Mouse (Mus musculus) midbrain, embryonic 11.5 days (tissue): Measurements from ENCODE around the gene Zbtb20. TPM values are rescaled to one million over a fixed set of nuclear protein-coding genes. Genes with fewer than 3 reads are reported as not detected.

Experiments
- ATAC-seq: fragments of 200-750 bp; cut with Nextera tagmentation; 2 replicates; pipeline ENCODE4 v1.8.0; 2017; ENCODE audit warnings: moderate TSS enrichment, moderate library complexity; ENCODE audit not compliant: low FRiP score
- DNase-seq: peaks from one replicate; pipeline ENCODE4 v3.0.0; 2015; ENCODE audit warnings: low spot score; ENCODE audit errors: missing footprints
- H3K27ac ChIP-seq: fragments of 300-500 bp; sonication (generic); 2 replicates; pipeline ENCODE4 v1.5.1; 2014; ENCODE audit warnings: low read depth, low read length
- H3K27me3 ChIP-seq: fragments of 300-500 bp; sonication (generic); 2 replicates; pipeline ENCODE4 v1.6.1; 2014; ENCODE audit warnings: mild to moderate bottlenecking, low read length, moderate library complexity, mixed read lengths; ENCODE audit not compliant: control insufficient read depth, insufficient read depth
- H3K36me3 ChIP-seq: fragments of 300-500 bp; sonication (generic); 2 replicates; pipeline ENCODE4 v1.6.1; 2014; ENCODE audit warnings: mild to moderate bottlenecking, low read length, moderate library complexity, mixed read lengths; ENCODE audit not compliant: control insufficient read depth, insufficient read depth
- H3K4me1 ChIP-seq: fragments of 300-500 bp; sonication (generic); 2 replicates; pipeline ENCODE4 v1.6.1; 2014; ENCODE audit warnings: low read length; ENCODE audit not compliant: control insufficient read depth, insufficient read depth
- H3K4me2 ChIP-seq: fragments of 300-500 bp; sonication (generic); 2 replicates; pipeline ENCODE4 v1.6.1; 2014; ENCODE audit warnings: mild to moderate bottlenecking, moderate library complexity
- H3K4me3 ChIP-seq: fragments of 300-500 bp; sonication (generic); 2 replicates; pipeline ENCODE4 v1.5.1; 2014; ENCODE audit warnings: low read depth, low read length
- H3K9ac ChIP-seq: fragments of 300-500 bp; sonication (generic); 2 replicates; pipeline ENCODE4 v1.6.1; 2014; ENCODE audit warnings: low read length
- H3K9me3 ChIP-seq: fragments of 300-500 bp; sonication (generic); 2 replicates; pipeline ENCODE4 v1.6.1; 2016; ENCODE audit warnings: low read length; ENCODE audit not compliant: control insufficient read depth
- WGBS: fragments of 180-500 bp; shearing (Covaris S2); extraction: QIAGEN DNeasy Blood & Tissue Kit; methylation state at CpG from one replicate; pipeline ENCODE4 v1.1.7; 2014; 5-methylcytosine and 5-hydroxymethylcytosine counted together
- polyA plus RNA-seq: library from polyadenylated mRNA; unstranded; fragments of >200 nt; fragmentation: Nextera tagmentation; extraction: Ambion mirVana; gene quantifications from 2 replicates; pipeline ENCODE4 v1.2.1, GENCODE M21; 2014

Gene Zbtb20
- polyA plus RNA-seq, 1 experiment from 2014 or later: 45.6 TPM

- Histone ChIP-seq H3K9me3 (no peaks in the 10 kb centered on the region), H3K4me2 (no peak overlapping the region), H3K4me1 (no peaks in the 10 kb centered on the region), H3K27me3 (no peaks in the 10 kb centered on the region), H3K4me3 (no peak overlapping the region), H3K27ac (no peak overlapping the region), H3K36me3 (no peaks in the 10 kb centered on the region), H3K9ac (no peak overlapping the region)
- 81% methylated on average over 8 of the region's 8 CpGs for WGBS
- ATAC-seq: no peak
- DNase-seq: no peak
Observed at GRCm38 (mm10) chr16:43456446-43457172, 580.9 kb downstream of the Zbtb20 start.

GRCm38 (mm10) chr16:43457814-43458213 lies 582.1 kb downstream of the Zbtb20 start:
- no peak overlapping the region for H3K4me2 ChIP-seq
- WGBS: 90% methylated on average over 8 of the region's 8 CpGs
- peaks cover 4% of the 10 kb centered on the region for H3K4me1 ChIP-seq
- no peak overlapping the region for H3K27ac ChIP-seq
- H3K36me3 ChIP-seq: no peaks in the 10 kb centered on the region
- ATAC-seq (no peak), DNase-seq (no peak)
- no peaks in the 10 kb centered on the region for H3K9me3 ChIP-seq
- H3K9ac ChIP-seq: no peak overlapping the region
- H3K27me3 ChIP-seq: no peaks in the 10 kb centered on the region
- H3K4me3 ChIP-seq: no peak overlapping the region

- Histone ChIP-seq H3K4me1 (peaks cover 10% of the 10 kb centered on the region), H3K27me3 (no peaks in the 10 kb centered on the region), H3K9me3 (no peaks in the 10 kb centered on the region), H3K4me2 (no peak overlapping the region), H3K4me3 (no peak overlapping the region), H3K9ac (no peak overlapping the region), H3K27ac (no peak overlapping the region), H3K36me3 (no peaks in the 10 kb centered on the region)
- WGBS: 77% methylated on average over 7 of the region's 7 CpGs
- no peak for DNase-seq
- ATAC-seq: no peak
Observed at GRCm38 (mm10) chr16:43458726-43459223, 583.1 kb downstream of the Zbtb20 start.

- Histone ChIP-seq H3K36me3 (no peaks in the 10 kb centered on the region), H3K9me3 (no peaks in the 10 kb centered on the region), H3K4me1 (peaks cover 16% of the 10 kb centered on the region), H3K27ac (no peak overlapping the region), H3K4me2 (no peak overlapping the region), H3K9ac (no peak overlapping the region), H3K27me3 (no peaks in the 10 kb centered on the region), H3K4me3 (no peak overlapping the region)
- WGBS: 85% methylated on average over 3 of the region's 3 CpGs
- no peak for DNase-seq
- no peak for ATAC-seq
Observed at GRCm38 (mm10) chr16:43461745-43462378, 586.2 kb downstream of the Zbtb20 start.

GRCm38 (mm10) chr16:43462470-43463455 lies 587.1 kb downstream of the Zbtb20 start:
- Histone ChIP-seq H3K4me3 (no peak overlapping the region), H3K27me3 (no peaks in the 10 kb centered on the region), H3K9me3 (no peaks in the 10 kb centered on the region), H3K36me3 (no peaks in the 10 kb centered on the region), H3K9ac (peak overlapping the region; percentile 2; the same call in 1 of the 2 replicates), H3K4me2 (no peak overlapping the region), H3K27ac (peak overlapping the region; percentile 60), H3K4me1 (peaks cover 16% of the 10 kb centered on the region)
- no peak for DNase-seq
- ATAC-seq: peak; percentile 82
- WGBS: 46% methylated on average over 11 of the region's 11 CpGs

- no peak overlapping the region for H3K4me3 ChIP-seq
- no peak overlapping the region for H3K4me2 ChIP-seq
- H3K27me3 ChIP-seq: no peaks in the 10 kb centered on the region
- ATAC-seq (peak; percentile 72), DNase-seq (no peak)
- no peak overlapping the region for H3K27ac ChIP-seq
- no peak overlapping the region for H3K9ac ChIP-seq
- 44% methylated on average over 13 of the region's 13 CpGs for WGBS
- H3K36me3 ChIP-seq: no peaks in the 10 kb centered on the region
- peaks cover 16% of the 10 kb centered on the region for H3K4me1 ChIP-seq
- no peaks in the 10 kb centered on the region for H3K9me3 ChIP-seq
Observed at GRCm38 (mm10) chr16:43463684-43464475, 588.2 kb downstream of the Zbtb20 start.

GRCm38 (mm10) chr16:43464476-43465080 lies 588.9 kb downstream of the Zbtb20 start:
- no peaks in the 10 kb centered on the region for H3K36me3 ChIP-seq
- no peak overlapping the region for H3K4me3 ChIP-seq
- H3K4me1 ChIP-seq: peaks cover 16% of the 10 kb centered on the region
- no peak for ATAC-seq
- H3K4me2 ChIP-seq: no peak overlapping the region
- WGBS: 69% methylated on average over 10 of the region's 10 CpGs
- H3K9me3 ChIP-seq: no peaks in the 10 kb centered on the region
- no peak for DNase-seq
- H3K27ac ChIP-seq: no peak overlapping the region
- H3K9ac ChIP-seq: no peak overlapping the region
- no peaks in the 10 kb centered on the region for H3K27me3 ChIP-seq

- Histone ChIP-seq H3K27ac (no peak overlapping the region), H3K4me3 (no peak overlapping the region), H3K27me3 (no peaks in the 10 kb centered on the region), H3K4me1 (peaks cover 16% of the 10 kb centered on the region), H3K36me3 (no peaks in the 10 kb centered on the region), H3K9ac (no peak overlapping the region), H3K4me2 (no peak overlapping the region), H3K9me3 (no peaks in the 10 kb centered on the region)
- 78% methylated on average over 3 of the region's 3 CpGs for WGBS
- no peak for ATAC-seq
- DNase-seq: no peak
Observed at GRCm38 (mm10) chr16:43465368-43465839, 589.7 kb downstream of the Zbtb20 start.
